25 mouse cellular contexts compared by ENCODE assay signal in the genomic region with DNA sequence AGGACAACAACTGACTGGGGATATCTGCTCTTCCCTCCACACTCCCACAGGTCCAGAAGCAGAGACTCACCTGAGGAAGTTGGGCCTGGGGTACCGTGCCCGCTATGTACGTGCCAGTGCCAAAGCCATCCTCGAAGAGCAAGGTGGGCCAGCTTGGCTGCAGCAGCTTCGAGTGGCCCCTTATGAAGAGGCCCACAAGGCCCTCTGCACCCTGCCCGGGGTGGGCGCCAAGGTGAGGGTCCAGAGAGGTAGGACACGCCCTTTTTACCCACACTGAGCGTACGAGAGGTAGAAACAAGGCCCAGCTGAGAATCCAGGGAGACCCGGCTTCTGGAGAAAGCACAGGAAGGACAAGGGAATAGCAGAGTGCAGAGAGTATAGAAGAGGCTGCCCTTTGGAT.
"Had no signal": no experiment of that assay in that cellular context is flagged by ENCODE, and none has a peak within 500 bp of the region (broad histone marks: within the 10 kb centered on the region; RNA-seq: fewer than 3 reads in every experiment).

No protein-coding gene starts in this region.

- H3K27ac ChIP-seq: gastrocnemius, adult 2 months; heart, adult 2 months; heart, embryonic 10.5 days; hindbrain, embryonic 10.5 days; hindbrain, embryonic 12.5 days; hindbrain, embryonic 14.5 days; intestine, embryonic 15.5 days; layer of hippocampus, adult 2 months; left cerebral cortex, adult 2 months; limb, embryonic 10.5 days; limb, embryonic 12.5 days; liver, embryonic 12.5 days had no signal

- H3K9me3 ChIP-seq: heart, embryonic 10.5 days; heart, embryonic 12.5 days; hindbrain, embryonic 10.5 days; hindbrain, embryonic 12.5 days; intestine, embryonic 15.5 days; limb, embryonic 10.5 days; limb, embryonic 12.5 days; liver, embryonic 12.5 days had no signal

- DNase-seq: gastrocnemius, adult 2 months; gastrocnemius, postnatal 10 days; gastrocnemius, postnatal 25 days; heart, adult 2 months; heart, postnatal 10 days; heart, postnatal 4 days; kidney, adult 18-20 months; kidney, adult 8-10 months; kidney, postnatal 10 days; kidney, postnatal 25 days; kidney, postnatal 4 days; liver had no signal

- H3K27me3 ChIP-seq: heart, embryonic 12.5 days; hindbrain, embryonic 12.5 days; intestine, embryonic 15.5 days; limb, embryonic 12.5 days; liver, embryonic 12.5 days had no signal

- H3K4me1 ChIP-seq: heart, embryonic 10.5 days had no signal

- H3K9ac ChIP-seq: heart, embryonic 12.5 days; hindbrain, embryonic 12.5 days; hindbrain, embryonic 14.5 days; intestine, embryonic 15.5 days; limb, embryonic 12.5 days; liver, embryonic 12.5 days had no signal

- H3K4me2 ChIP-seq: heart, embryonic 12.5 days; hindbrain, embryonic 12.5 days; hindbrain, embryonic 14.5 days; intestine, embryonic 15.5 days; limb, embryonic 12.5 days; liver, embryonic 12.5 days had no signal

- ATAC-seq: hindbrain, embryonic 16.5 days; inflammation-experienced regulatory T-cells, adult 6 months; intestine, embryonic 15.5 days; liver, embryonic 12.5 days had no signal

- H3K4me3 ChIP-seq: gastrocnemius, adult 2 months; heart, adult 2 months; heart, embryonic 10.5 days; heart, embryonic 12.5 days; hindbrain, embryonic 10.5 days; hindbrain, embryonic 12.5 days; intestine, embryonic 15.5 days; layer of hippocampus, adult 2 months; left cerebral cortex, adult 2 months; limb, embryonic 10.5 days; limb, embryonic 12.5 days; liver, embryonic 12.5 days had no signal
